Mouse (Mus musculus): Measurements from ENCODE around the gene Cpsf6. TPM values are rescaled to one million over a fixed set of nuclear protein-coding genes. Genes with fewer than 3 reads are reported as not detected.
A peak's percentile ranks its signal among the peaks of the same experiment; 100 is the strongest.

Gene Cpsf6
- polyA plus RNA-seq, 1 experiment from 2014 or later: 135 TPM

DNA sequence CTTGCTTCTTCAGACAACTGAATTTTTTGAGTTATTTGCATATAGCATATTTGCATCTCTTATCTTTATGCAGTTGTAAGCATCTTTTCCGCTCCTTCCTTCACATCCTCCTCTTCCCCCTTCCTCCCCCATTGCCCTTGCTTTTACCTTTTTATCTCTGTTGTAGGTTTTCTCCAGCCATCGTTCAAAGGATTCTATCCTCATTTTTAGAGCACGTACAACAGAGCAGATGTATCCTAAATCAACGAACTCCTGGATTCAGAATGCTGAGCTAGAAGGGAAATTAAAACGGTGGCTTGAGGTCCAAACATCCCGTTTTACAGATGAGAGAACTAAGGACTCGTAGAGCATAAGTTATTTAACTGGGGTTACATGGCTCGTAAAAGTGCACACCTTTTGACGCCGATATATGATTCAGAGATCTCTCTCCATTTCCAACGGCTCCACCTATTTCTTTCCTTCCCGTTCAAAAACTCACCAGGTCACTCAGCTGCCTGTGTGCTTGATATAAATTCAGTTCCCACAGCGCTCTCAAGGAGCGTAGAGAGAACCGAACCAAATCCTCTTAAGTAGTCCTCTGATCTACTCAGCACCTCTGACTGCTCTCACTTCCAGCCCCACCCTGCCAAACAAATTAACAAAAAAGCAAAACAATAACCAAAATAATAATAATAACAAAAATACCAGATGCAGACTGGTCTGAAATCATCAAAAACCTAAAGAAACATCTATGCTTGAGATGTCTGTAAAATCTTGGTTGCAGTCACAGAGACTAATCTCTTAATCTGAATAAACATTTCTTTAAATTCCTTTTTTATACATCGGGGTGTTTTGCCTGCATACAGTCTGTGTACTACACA lies 2.2 kb downstream of the Cpsf6 start:
- Histone ChIP-seq H3K36me3 (ENCODE audit: control insufficient read depth, insufficient read depth, low read length) (no peaks in the 10 kb centered on the region), H3K4me1 (replicated peaks; ENCODE audit: control insufficient read depth, insufficient read depth, low read length) (peaks cover 9% of the 10 kb centered on the region), H3K27me3 (replicated peaks; ENCODE audit: control insufficient read depth, insufficient read depth, low read length) (no peaks in the 10 kb centered on the region), H3K9me3 (ENCODE audit: control insufficient read depth, low read length) (no peaks in the 10 kb centered on the region), H3K9ac (ENCODE audit: low read depth, low read length) (peak overlapping the region; percentile 41; the same call in 1 of the 2 replicates), H3K4me2 (peak overlapping the region; percentile 70), H3K4me3 (ENCODE audit: low read depth, low read length) (peak overlapping the region; percentile 91), H3K27ac (ENCODE audit: low read depth, low read length) (no peak overlapping the region)
- WGBS: 25% methylated on average over 16 of the region's 16 CpGs
- DNase-seq (ENCODE audit: low spot score): no peak
- no peak for ATAC-seq (replicated peaks; ENCODE audit: low FRiP score)

DNA sequence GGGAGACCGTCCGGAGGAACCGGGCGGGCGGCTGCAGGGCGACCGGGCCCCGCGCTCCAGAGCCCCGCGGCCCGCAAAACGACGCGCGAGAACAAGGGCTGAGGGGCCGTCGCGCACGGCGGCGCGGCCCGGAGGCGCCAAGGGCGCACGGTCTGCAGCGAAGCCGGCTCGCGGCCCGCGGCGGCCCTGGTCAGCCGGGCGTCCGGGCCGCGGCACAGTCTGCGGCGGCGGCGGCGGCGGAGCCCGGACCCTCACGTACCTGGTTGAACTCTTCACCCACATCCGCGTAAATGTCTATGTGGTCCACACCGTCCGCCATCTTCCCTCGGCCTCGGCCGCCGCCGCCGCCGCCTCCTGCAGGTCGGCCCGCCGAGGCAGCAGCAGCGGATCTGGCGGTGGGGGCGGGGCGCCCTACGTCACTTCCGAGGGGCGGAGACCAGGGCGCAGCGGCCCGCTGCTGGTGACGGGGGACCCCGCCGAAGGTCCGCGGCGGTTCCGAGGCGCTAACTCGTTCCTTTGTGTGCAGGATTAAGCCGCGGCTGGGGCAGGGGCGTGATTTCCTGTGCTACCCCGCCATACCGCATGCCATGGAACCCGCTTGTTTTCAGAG lies 3.1 kb downstream of the Cpsf6 start:
- peak; percentile 95 for ATAC-seq (replicated peaks; ENCODE audit: low FRiP score)
- WGBS: under 1% methylated on average over 82 of the region's 86 CpGs
- no peaks in the 10 kb centered on the region for H3K36me3 ChIP-seq (ENCODE audit: control insufficient read depth, insufficient read depth, low read length)
- peak; percentile 96 for DNase-seq (ENCODE audit: low spot score)
- H3K9ac ChIP-seq (ENCODE audit: low read depth, low read length): peak overlapping the region; percentile 97
- H3K9me3 ChIP-seq (ENCODE audit: control insufficient read depth, low read length): no peaks in the 10 kb centered on the region
- peak overlapping the region; percentile 87 for H3K27ac ChIP-seq (ENCODE audit: low read depth, low read length)
- no peaks in the 10 kb centered on the region for H3K27me3 ChIP-seq (replicated peaks; ENCODE audit: control insufficient read depth, insufficient read depth, low read length)
- peaks cover 9% of the 10 kb centered on the region for H3K4me1 ChIP-seq (replicated peaks; ENCODE audit: control insufficient read depth, insufficient read depth, low read length)
- peak overlapping the region; percentile 72 for H3K4me2 ChIP-seq
- peak overlapping the region; percentile 91 for H3K4me3 ChIP-seq (ENCODE audit: low read depth, low read length)

DNA sequence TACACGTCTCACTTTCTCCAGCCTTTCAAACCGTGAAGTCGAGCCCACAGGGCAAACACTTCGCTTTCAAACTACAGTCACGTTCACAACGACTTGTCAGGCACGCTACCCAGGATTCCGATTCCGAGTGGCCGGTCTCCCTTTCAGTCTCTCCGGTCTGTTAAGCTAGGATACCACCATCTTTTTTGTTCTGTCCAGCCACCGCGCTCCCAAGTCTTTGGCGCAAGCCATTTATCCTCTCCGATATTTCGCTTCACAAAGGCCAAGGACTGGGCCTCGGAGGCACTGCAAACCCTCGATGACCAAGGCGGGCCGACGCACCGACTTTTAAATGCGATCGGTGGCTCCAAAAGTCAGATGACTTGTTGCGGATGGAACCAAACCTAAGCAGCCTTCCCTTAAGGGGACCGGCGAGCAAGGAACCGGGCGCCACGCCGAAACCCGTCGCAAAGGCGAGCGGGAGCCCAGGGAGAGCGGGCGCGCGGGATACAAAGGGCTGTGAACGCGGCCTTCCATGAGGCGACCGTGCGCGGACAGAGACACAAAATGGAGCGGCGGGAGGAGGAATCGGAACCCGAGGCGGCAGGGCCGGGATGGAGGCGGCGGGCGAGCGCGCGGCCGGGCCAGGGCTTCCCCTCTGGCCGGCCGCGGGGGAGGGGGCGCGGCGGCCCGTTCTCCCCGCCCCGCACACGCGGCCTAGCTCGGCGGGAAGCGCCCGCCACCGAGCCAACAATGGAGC lies 3.8 kb downstream of the Cpsf6 start:
- Histone ChIP-seq H3K9ac (ENCODE audit: low read depth, low read length) (peak overlapping the region; percentile 97), H3K36me3 (ENCODE audit: control insufficient read depth, insufficient read depth, low read length) (no peaks in the 10 kb centered on the region), H3K27me3 (replicated peaks; ENCODE audit: control insufficient read depth, insufficient read depth, low read length) (no peaks in the 10 kb centered on the region), H3K4me3 (ENCODE audit: low read depth, low read length) (peak overlapping the region; percentile 91), H3K4me1 (replicated peaks; ENCODE audit: control insufficient read depth, insufficient read depth, low read length) (peaks cover 9% of the 10 kb centered on the region), H3K27ac (ENCODE audit: low read depth, low read length) (peak overlapping the region; percentile 87), H3K4me2 (peak overlapping the region; percentile 72), H3K9me3 (ENCODE audit: control insufficient read depth, low read length) (no peaks in the 10 kb centered on the region)
- ATAC-seq (replicated peaks; ENCODE audit: low FRiP score) (peak; percentile 72), DNase-seq (ENCODE audit: low spot score) (peak; percentile 67)
- under 1% methylated on average over 69 of the region's 74 CpGs for WGBS

DNA sequence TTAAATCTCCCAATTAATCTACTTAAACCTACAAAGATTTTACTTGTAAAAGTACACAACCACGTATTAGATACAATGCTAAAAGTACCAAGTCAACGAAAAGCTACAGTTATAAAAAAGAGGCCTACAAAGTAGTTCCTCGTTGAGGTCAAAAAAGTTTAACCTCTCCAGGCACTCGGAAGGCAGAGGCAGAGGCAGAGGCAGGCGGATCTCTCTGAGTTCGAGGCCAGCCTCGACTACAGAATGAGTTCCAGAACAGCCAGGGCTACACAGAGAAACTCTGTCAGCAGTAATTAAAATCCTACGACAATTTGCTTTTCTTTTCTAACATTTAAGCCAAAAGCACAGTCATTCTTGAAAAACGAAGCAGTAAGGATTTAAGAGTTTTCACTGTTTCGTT lies 4.7 kb downstream of the Cpsf6 start:
- ATAC-seq (replicated peaks; ENCODE audit: low FRiP score) (no peak), DNase-seq (ENCODE audit: low spot score) (no peak)
- Histone ChIP-seq H3K27me3 (replicated peaks; ENCODE audit: control insufficient read depth, insufficient read depth, low read length) (no peaks in the 10 kb centered on the region), H3K9me3 (ENCODE audit: control insufficient read depth, low read length) (no peaks in the 10 kb centered on the region), H3K27ac (ENCODE audit: low read depth, low read length) (no peak overlapping the region), H3K36me3 (ENCODE audit: control insufficient read depth, insufficient read depth, low read length) (no peaks in the 10 kb centered on the region), H3K9ac (ENCODE audit: low read depth, low read length) (peak overlapping the region; percentile 97; the same call in 1 of the 2 replicates), H3K4me3 (ENCODE audit: low read depth, low read length) (peak overlapping the region; percentile 91), H3K4me2 (peak overlapping the region; percentile 72), H3K4me1 (replicated peaks; ENCODE audit: control insufficient read depth, insufficient read depth, low read length) (peaks cover 9% of the 10 kb centered on the region)
- WGBS: 15% methylated on average over 10 of the region's 10 CpGs

DNA sequence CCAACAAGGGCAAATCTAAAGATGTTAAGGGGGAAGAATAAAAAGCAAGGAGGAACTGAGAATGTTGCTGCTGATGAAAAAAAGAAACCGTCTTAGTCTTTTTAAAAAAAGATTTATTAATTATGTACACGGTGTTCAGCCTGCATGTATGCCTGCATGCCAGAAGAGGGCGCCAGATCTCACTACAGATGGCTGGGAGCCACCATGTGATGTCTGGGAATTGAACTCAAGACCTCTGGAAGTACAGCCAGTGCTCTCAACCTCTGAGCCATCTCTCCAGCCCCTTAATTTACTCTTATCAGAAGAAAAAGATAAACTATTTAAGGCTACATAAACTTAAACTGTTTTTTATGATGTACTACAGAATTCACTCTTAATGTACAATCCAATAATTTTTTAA lies 16.7 kb downstream of the Cpsf6 start:
- Histone ChIP-seq H3K9ac (ENCODE audit: low read depth, low read length) (no peak overlapping the region), H3K4me3 (ENCODE audit: low read depth, low read length) (no peak overlapping the region), H3K27me3 (replicated peaks; ENCODE audit: control insufficient read depth, insufficient read depth, low read length) (no peaks in the 10 kb centered on the region), H3K36me3 (ENCODE audit: control insufficient read depth, insufficient read depth, low read length) (peaks cover 34% of the 10 kb centered on the region), H3K4me2 (no peak overlapping the region), H3K9me3 (ENCODE audit: control insufficient read depth, low read length) (no peaks in the 10 kb centered on the region), H3K4me1 (replicated peaks; ENCODE audit: control insufficient read depth, insufficient read depth, low read length) (no peaks in the 10 kb centered on the region), H3K27ac (ENCODE audit: low read depth, low read length) (no peak overlapping the region)
- 40% methylated on average over 3 of the region's 3 CpGs for WGBS
- DNase-seq (ENCODE audit: low spot score) (no peak), ATAC-seq (replicated peaks; ENCODE audit: low FRiP score) (no peak)

DNA sequence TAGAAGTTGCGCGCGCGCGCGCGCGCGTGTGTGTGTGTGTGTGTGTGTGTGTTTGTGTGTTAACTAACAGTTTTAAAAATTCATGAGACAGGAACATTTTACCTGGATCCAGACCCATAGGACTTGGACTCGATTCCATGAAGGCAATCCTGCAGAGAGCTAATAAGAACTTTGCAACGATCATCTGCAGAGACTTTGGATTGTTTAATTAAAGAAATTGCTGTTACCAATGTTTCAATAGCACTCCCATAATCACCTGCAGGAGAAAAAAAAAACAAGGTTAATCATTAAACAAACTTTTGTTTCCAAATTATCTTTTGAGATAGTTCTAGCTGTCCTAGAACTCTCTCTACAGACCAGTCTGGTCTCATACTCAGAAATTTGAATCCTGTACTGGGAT lies 20.9 kb downstream of the Cpsf6 start:
- 89% methylated on average over 11 of the region's 11 CpGs for WGBS
- Histone ChIP-seq H3K4me3 (ENCODE audit: low read depth, low read length) (no peak overlapping the region), H3K27ac (ENCODE audit: low read depth, low read length) (no peak overlapping the region), H3K4me1 (replicated peaks; ENCODE audit: control insufficient read depth, insufficient read depth, low read length) (no peaks in the 10 kb centered on the region), H3K9me3 (ENCODE audit: control insufficient read depth, low read length) (no peaks in the 10 kb centered on the region), H3K4me2 (no peak overlapping the region), H3K9ac (ENCODE audit: low read depth, low read length) (no peak overlapping the region), H3K27me3 (replicated peaks; ENCODE audit: control insufficient read depth, insufficient read depth, low read length) (no peaks in the 10 kb centered on the region), H3K36me3 (ENCODE audit: control insufficient read depth, insufficient read depth, low read length) (peaks cover 35% of the 10 kb centered on the region)
- no peak for ATAC-seq (replicated peaks; ENCODE audit: low FRiP score)
- DNase-seq (ENCODE audit: low spot score): no peak

DNA sequence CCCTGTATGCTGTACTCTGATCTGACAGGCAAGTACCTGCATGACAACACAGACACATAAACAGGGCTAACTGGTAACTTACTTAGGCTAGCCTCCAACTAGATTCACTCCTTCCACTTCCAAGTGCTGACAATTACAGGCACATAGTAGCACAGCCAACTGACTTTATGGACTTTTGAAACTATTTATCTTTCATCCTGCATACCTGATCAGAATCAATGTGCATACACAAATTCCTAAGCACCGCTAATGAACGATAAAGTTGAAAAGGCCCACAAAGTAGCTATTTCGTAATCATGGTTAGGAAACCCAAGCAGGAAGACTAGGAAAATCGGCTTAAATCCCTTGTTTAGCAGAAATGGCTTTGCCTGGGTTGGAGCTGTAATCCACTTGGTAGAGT lies 36.8 kb downstream of the Cpsf6 start:
- Histone ChIP-seq H3K4me3 (ENCODE audit: low read depth, low read length) (no peak overlapping the region), H3K4me2 (no peak overlapping the region), H3K9ac (ENCODE audit: low read depth, low read length) (no peak overlapping the region), H3K4me1 (replicated peaks; ENCODE audit: control insufficient read depth, insufficient read depth, low read length) (no peaks in the 10 kb centered on the region), H3K9me3 (ENCODE audit: control insufficient read depth, low read length) (no peaks in the 10 kb centered on the region), H3K27me3 (replicated peaks; ENCODE audit: control insufficient read depth, insufficient read depth, low read length) (no peaks in the 10 kb centered on the region), H3K36me3 (ENCODE audit: control insufficient read depth, insufficient read depth, low read length) (no peaks in the 10 kb centered on the region), H3K27ac (ENCODE audit: low read depth, low read length) (no peak overlapping the region)
- ATAC-seq (replicated peaks; ENCODE audit: low FRiP score): no peak
- WGBS: 79% methylated on average over 4 of the region's 4 CpGs
- DNase-seq (ENCODE audit: low spot score): no peak

DNA sequence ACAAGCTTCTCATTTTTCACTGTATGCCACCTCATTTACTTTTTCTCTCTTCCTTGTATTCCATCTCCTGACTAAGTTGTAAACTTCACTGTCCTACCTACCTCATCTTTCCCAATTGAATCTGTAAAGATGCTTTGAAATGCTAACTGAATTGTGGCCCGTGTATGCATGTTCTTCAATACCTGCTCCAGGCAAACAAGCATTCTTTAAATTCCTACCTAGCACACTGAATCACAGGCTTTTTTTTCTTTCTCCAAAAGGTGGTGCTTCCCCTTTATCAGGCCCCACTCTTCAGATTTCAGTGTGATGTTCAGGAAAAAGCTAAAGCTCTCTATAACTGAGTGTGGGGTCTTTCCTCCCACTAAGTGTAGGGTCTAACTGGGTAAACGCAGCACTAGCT lies 37.4 kb downstream of the Cpsf6 start:
- H3K4me1 ChIP-seq (replicated peaks; ENCODE audit: control insufficient read depth, insufficient read depth, low read length): no peaks in the 10 kb centered on the region
- 78% methylated on average over 2 of the region's 2 CpGs for WGBS
- ATAC-seq (replicated peaks; ENCODE audit: low FRiP score) (no peak), DNase-seq (ENCODE audit: low spot score) (no peak)
- no peaks in the 10 kb centered on the region for H3K27me3 ChIP-seq (replicated peaks; ENCODE audit: control insufficient read depth, insufficient read depth, low read length)
- H3K27ac ChIP-seq (ENCODE audit: low read depth, low read length): no peak overlapping the region
- no peaks in the 10 kb centered on the region for H3K9me3 ChIP-seq (ENCODE audit: control insufficient read depth, low read length)
- no peak overlapping the region for H3K4me3 ChIP-seq (ENCODE audit: low read depth, low read length)
- H3K4me2 ChIP-seq: no peak overlapping the region
- H3K9ac ChIP-seq (ENCODE audit: low read depth, low read length): no peak overlapping the region
- no peaks in the 10 kb centered on the region for H3K36me3 ChIP-seq (ENCODE audit: control insufficient read depth, insufficient read depth, low read length)

Measured in liver, embryonic 11.5 days (tissue).